Mouse (Mus musculus) inflammation-experienced regulatory T-cells, adult 16 weeks (primary cell): ENCODE measurements around the gene Psg18. TPM values are rescaled to one million over a fixed set of nuclear protein-coding genes. Genes with fewer than 3 reads are reported as not detected.

Experiments used
- polyA plus RNA-seq: library from polyadenylated mRNA; unstranded; fragments of 100-300 nt; shearing (Covaris generic); gene quantifications from one replicate; pipeline ENCODE4 v1.2.1, GENCODE M21; 2017

Psg18 gene
- not detected for polyA plus RNA-seq

DNA sequence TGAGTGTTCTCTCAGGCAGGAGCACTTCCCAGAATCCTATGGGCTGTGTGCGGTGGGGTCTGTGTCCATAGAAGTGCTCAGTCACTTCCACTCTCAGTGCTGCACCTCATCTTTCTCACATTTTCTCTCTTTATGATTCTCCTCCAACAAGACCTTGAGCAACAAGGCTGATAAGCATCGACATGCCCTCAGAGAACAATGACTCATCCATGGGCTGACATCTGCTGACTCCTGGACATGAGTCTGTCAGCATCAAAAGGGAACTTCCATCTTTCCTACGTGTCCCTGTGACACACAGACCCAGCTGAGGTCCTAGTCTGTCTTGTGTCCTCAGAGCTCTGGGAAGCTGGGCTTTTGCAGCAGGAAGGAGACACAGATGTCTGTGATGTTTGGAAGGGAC lies at the start of gene Psg18:
Psg18 (minus strand) TSS at position 101 of the 400 bp plus-strand sequence.

Other genes with a start within 250 kb of the Psg18 start
- gene Igfl3, start 178.5 kb downstream of the Psg18 start, polyA plus RNA-seq, result not detected
- not detected for gene Mill1, start 109.7 kb downstream of the Psg18 start, polyA plus RNA-seq
- not detected for gene Psg28, start 77.0 kb upstream of the Psg18 start, polyA plus RNA-seq
- gene Psg26, start 129.2 kb upstream of the Psg18 start, polyA plus RNA-seq, result not detected
- not detected for gene Psg25, start 177.3 kb upstream of the Psg18 start, polyA plus RNA-seq
- gene Psg27, start 212.3 kb upstream of the Psg18 start, polyA plus RNA-seq, result not detected